1 mouse cellular context compared by ENCODE assay signal in genomic region chr2:136894494-136894893, GRCm38 (mm10).
A peak's percentile ranks its signal among the peaks of the same experiment; 100 is the strongest.
TF ChIP-seq lines count a peak whose summit lies in the region.

No protein-coding gene starts in this region.

TF ChIP-seq in MEL, 35 proteins besides CTCF, POLR2A, EP300 and RAD21 (continued from another document):
- TF ChIP-seq TCF12 (IDR thresholded peaks at IDR 0.05; ENCODE audit: low read depth, low read length) (peak; percentile 37; the same call in 1 of the 2 replicates), MYC (IDR thresholded peaks at IDR 0.05; ENCODE audit: low read depth, low read length) (no peak), ZC3H11A (IDR thresholded peaks at IDR 0.05; ENCODE audit: low read depth, low read length) (no peak), MAZ (IDR thresholded peaks at IDR 0.05; ENCODE audit: low read depth, low read length) (no peak), NELFE (IDR thresholded peaks at IDR 0.05; ENCODE audit: low read depth, low read length) (no peak), CHD2 (IDR thresholded peaks at IDR 0.05; ENCODE audit: low read length) (no peak)
TF ChIP-seq in MEL: peak in this region for 4.
